Mouse (Mus musculus) liver, adult 2 months (tissue): Measurements from ENCODE around the gene Rcc2. TPM values are rescaled to one million over a fixed set of nuclear protein-coding genes. Genes with fewer than 3 reads are reported as not detected.

Experiments used
- DNase-seq: peaks from one replicate; pipeline ENCODE4 v3.0.0-alpha.2; 2011; ENCODE audit warnings: low read depth, low spot score; ENCODE audit errors: extremely low read depth
- H3K27ac ChIP-seq: fragments of 200-500 bp; replicated peaks from 2 replicates; pipeline ENCODE4 v1.5.1; 2012; ENCODE audit warnings: low read depth, mild to moderate bottlenecking, control low read depth, inconsistent platforms, low read length; ENCODE audit not compliant: insufficient read depth
- H3K27me3 ChIP-seq: fragments of 200-500 bp; 2 replicates; pipeline ENCODE4 v1.6.1; 2012; ENCODE audit warnings: mild to moderate bottlenecking, moderate library complexity, low read length, inconsistent platforms; ENCODE audit not compliant: control insufficient read depth, insufficient read depth
- H3K36me3 ChIP-seq: fragments of 200-500 bp; 2 replicates; pipeline ENCODE4 v1.6.1; 2012; ENCODE audit warnings: low read length, inconsistent platforms; ENCODE audit not compliant: control insufficient read depth, insufficient read depth
- H3K4me1 ChIP-seq: fragments of 200-500 bp; 2 replicates; pipeline ENCODE4 v1.6.1; 2011; ENCODE audit warnings: low read length; ENCODE audit not compliant: control insufficient read depth, insufficient read depth
- H3K4me3 ChIP-seq: fragments of 200-500 bp; 2 replicates; pipeline ENCODE4 v1.5.1; 2011; ENCODE audit warnings: low read depth, mild to moderate bottlenecking, control low read depth, low read length, moderate library complexity; ENCODE audit not compliant: insufficient read depth
- H3K79me2 ChIP-seq: fragments of 200-500 bp; 2 replicates; pipeline ENCODE4 v1.6.1; 2012; ENCODE audit warnings: inconsistent platforms, mild to moderate bottlenecking, low read length, moderate library complexity; ENCODE audit not compliant: control insufficient read depth, insufficient read depth
- H3K9ac ChIP-seq: fragments of 200-500 bp; 2 replicates; pipeline ENCODE4 v1.6.1; 2012; ENCODE audit warnings: low read depth, mild to moderate bottlenecking, control low read depth, inconsistent platforms, low read length
- CTCF ChIP-seq: fragments of 200-500 bp; IDR thresholded peaks from 2 replicates; pipeline ENCODE4 v1.5.1; 2011; ENCODE audit warnings: low read depth, low read length, control low read depth
- POLR2A ChIP-seq: fragments of 200-500 bp; IDR thresholded peaks from 2 replicates; pipeline ENCODE4 v1.6.1; 2011; ENCODE audit warnings: low read length, control low read depth; ENCODE audit not compliant: insufficient read depth; ENCODE audit errors: extremely low read depth
- WGBS: fragments of 180-500 bp; shearing (Covaris S2); methylation state at CpG from one replicate; pipeline ENCODE4 v1.1.7; 2018; 5-methylcytosine and 5-hydroxymethylcytosine counted together
- polyA plus RNA-seq: library from polyadenylated mRNA; depleted of rRNA; stranded (reverse); fragments of >200 nt; gene quantifications from 2 replicates; pipeline ENCODE4 v1.2.3, GENCODE M21; 2012
- total RNA-seq: library from RNA; depleted of rRNA; stranded (reverse); fragments of >200 nt; gene quantifications from 2 replicates; pipeline ENCODE4 v1.2.3, GENCODE M21; 2014

The Rcc2 gene
- total and polyA plus RNA-seq, 2 experiments, result 5.3 to 16.3 TPM

DNA sequence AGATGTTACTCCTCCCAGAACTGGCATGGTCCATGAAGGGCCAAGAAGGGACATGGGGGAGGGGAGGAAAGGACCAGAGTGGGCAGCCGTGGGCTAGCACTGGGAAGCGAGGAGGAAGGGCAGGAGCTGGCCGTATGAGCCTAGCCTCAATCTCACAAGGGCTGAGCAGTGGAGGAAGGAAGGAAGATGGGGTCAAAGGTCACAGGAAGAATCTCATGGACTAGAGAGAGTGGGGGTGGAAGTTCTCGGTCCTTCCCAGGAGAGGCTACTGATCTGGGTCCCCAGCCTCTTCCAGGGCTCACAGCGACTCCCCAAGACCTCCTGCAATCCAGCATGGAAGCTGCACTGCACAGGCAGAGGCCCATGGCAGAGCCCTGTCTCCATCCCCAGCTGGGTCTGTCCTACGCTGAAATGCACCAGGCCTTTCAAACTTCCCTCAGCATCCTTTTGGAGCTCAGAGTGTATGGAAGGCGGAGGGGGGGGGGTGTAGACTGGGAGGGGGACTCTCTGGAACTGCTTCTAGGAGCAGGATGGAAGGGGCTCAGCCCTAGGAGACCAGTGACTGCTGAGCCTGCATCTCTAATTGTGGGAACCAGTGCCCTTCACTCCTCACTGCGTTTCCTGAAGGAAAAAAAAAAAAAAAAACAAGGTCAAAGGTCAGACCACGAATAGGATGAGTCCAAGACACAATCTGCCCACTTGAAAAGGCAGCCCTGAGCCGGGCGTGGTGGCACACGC lies 26.6 kb upstream of the Rcc2 start:
- H3K36me3 ChIP-seq, result no peaks in the 10 kb centered on the region
- peak; percentile 9 for DNase-seq
- no peaks in the 10 kb centered on the region for H3K27me3 ChIP-seq
- TF ChIP-seq POLR2A, result no peak
- no peak for TF ChIP-seq CTCF
- H3K79me2 ChIP-seq, result no peaks in the 10 kb centered on the region
- no peak overlapping the region for H3K4me3 ChIP-seq
- H3K9ac ChIP-seq, result no peak overlapping the region
- peaks cover 3% of the 10 kb centered on the region; the same call in 1 of the 2 replicates for H3K4me1 ChIP-seq
- H3K27ac ChIP-seq, result peak overlapping the region; percentile 51
- 60% methylated on average over 12 of the region's 12 CpGs for WGBS

DNA sequence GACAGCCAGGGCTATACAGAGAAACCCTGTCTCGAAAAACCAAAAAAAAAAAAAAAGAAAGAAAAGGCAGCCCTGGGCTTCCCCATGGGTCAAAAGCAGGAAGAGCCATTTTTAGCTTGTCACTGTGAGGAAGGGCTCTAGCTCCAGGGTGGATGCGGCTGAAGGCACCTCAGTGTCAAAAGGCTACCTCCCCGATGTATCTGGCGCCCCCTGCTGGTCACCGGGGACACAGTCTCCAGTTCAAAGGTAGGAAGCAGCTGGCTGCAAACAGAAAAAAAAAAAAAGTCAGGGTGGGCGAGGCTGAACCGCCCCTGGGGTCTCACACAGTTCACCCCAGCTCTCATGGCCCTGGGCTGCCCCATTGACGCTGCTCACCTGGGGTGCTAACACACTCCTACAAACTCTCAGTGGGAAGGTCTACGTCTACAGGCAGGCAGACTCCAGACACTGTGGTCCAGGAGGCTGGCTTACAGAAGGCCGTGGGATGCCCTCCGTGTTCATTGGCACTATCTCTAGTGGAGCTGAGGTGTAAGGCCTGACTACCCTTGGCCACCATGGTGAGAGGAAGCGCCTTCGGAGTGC lies 25.9 kb upstream of the Rcc2 start:
- peak; percentile 46 for DNase-seq
- Histone ChIP-seq H3K79me2 (no peaks in the 10 kb centered on the region), H3K27me3 (no peaks in the 10 kb centered on the region), H3K9ac (no peak overlapping the region), H3K27ac (no peak overlapping the region), H3K4me1 (peaks cover 3% of the 10 kb centered on the region; the same call in 1 of the 2 replicates), H3K36me3 (no peaks in the 10 kb centered on the region), H3K4me3 (no peak overlapping the region)
- TF ChIP-seq POLR2A (no peak), CTCF (peak; percentile 93)
- 31% methylated on average over 13 of the region's 13 CpGs for WGBS

DNA sequence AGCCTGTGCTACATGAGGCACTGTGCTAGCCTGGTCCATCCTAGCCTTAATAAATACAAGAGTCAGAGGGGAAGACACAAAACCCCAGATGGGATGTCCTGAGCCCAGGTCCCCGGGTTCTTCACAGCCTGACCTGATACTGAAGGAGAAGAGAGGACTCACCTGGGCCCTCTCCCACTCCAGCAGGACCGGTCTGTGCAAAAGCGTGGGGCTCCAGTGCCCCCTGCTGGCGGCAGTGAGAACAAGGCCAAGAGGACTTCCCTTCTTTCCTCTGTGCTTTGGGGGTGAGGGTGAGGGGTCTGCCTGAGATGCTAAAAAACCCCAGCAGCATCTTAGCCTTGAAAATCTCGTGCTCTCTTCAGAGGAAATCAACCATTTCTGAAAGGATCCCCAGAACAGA lies 21.3 kb upstream of the Rcc2 start:
- no peak for TF ChIP-seq POLR2A
- peak; percentile 85 for TF ChIP-seq CTCF
- no peaks in the 10 kb centered on the region for H3K79me2 ChIP-seq
- H3K4me1 ChIP-seq, result 0 out of 2 replicates have a peak, but pooled peaks cover 2% of the 10 kb centered on the region
- DNase-seq, result no peak
- no peaks in the 10 kb centered on the region for H3K36me3 ChIP-seq
- no peak overlapping the region for H3K9ac ChIP-seq
- WGBS, result 26% methylated on average over 5 of the region's 5 CpGs
- no peak overlapping the region for H3K27ac ChIP-seq
- H3K4me3 ChIP-seq, result no peak overlapping the region
- no peaks in the 10 kb centered on the region for H3K27me3 ChIP-seq

DNA sequence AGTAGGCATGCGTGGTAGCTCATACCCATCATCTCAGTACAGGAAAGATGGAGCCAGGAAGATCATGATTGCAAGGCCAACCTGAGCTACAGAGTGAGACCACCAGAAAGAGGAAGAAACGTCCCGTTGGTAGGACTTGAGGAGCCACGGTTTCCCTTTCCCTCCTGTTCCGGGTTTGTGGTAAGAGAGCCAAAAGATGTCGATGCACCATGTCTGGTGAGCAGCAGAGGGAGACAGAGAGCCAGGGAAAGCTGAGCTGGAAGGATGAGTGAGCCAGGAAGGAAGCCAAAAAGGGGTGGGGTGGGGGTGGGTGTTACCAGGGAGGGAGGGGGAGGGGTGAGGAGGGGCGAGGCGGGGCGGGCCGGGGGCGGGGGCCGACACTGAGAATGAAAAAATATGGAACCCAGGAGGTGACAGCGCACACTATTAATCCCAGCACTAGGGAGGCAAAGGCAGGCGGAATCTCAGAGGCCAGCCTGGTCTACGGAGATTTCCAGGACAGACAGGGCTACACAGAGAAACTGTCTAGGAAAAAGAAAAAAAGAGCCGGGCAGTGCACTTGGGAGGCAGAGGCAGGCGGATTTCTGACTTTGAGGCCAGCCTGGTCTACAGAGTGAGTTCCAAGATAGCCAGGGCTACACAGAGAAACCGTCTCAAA lies 20.5 kb upstream of the Rcc2 start:
- Histone ChIP-seq H3K4me3 (no peak overlapping the region), H3K27ac (no peak overlapping the region), H3K36me3 (no peaks in the 10 kb centered on the region), H3K27me3 (no peaks in the 10 kb centered on the region), H3K79me2 (no peaks in the 10 kb centered on the region), H3K9ac (no peak overlapping the region), H3K4me1 (0 out of 2 replicates have a peak, but pooled peaks cover 2% of the 10 kb centered on the region)
- TF ChIP-seq CTCF, result peak; percentile 90
- no peak for TF ChIP-seq POLR2A
- peak; percentile 44 for DNase-seq
- WGBS, result 21% methylated on average over 18 of the region's 18 CpGs

DNA sequence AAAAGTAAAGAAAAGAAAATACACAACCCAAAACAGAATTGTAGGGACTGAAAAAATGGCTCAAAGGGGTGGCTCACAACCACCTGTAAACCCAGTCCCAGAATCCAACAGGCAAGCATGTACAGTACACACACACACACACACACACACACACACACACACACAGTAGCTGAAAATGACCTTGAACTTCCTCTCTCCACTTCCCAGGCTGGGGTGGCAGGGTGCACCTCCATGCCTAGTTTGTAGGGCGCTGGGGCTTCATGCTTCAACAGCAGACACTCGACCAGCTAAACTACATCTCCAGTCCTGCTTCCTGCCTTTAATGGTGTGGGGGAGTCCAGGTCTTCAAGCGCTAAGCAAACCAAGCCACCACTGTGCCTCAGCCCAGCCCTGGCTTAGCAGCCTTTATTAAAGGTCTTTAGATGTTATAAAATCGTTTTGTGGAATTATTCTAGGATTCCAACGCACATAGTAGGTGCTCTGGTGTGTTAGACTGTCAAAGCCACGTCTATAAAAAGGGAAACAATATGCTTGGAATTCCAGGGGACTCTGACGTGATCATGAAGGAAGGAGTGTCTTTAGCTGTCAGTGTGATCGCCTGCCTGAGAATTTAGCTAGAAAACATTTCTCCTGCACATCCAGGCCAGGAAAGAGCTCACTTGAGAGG lies 19.5 kb upstream of the Rcc2 start:
- no peak overlapping the region for H3K4me3 ChIP-seq
- no peak for DNase-seq
- WGBS, result 58% methylated on average over 8 of the region's 8 CpGs
- 0 out of 2 replicates have a peak, but pooled peaks cover 2% of the 10 kb centered on the region for H3K4me1 ChIP-seq
- H3K36me3 ChIP-seq, result no peaks in the 10 kb centered on the region
- H3K79me2 ChIP-seq, result no peaks in the 10 kb centered on the region
- H3K9ac ChIP-seq, result no peak overlapping the region
- no peaks in the 10 kb centered on the region for H3K27me3 ChIP-seq
- no peak overlapping the region for H3K27ac ChIP-seq
- no peak for TF ChIP-seq POLR2A
- no peak for TF ChIP-seq CTCF
